Mouse (Mus musculus) CH12.LX (cell line): ENCODE measurements at regions not wholly inside any gene's neighbourhood (a gene's known extent, or its start where the extent isn't known, plus 50 kb on each side); places are given as distances from the start of the nearest gene placed in this dataset.

Source experiments
- DNase-seq: peaks from one replicate; pipeline ENCODE4 v3.0.0-alpha.2; 2013; ENCODE audit errors: extremely low read depth
- H3K27ac ChIP-seq: 2 replicates; pipeline ENCODE4 v1.5.1; 2012; ENCODE audit warnings: low read depth, mild to moderate bottlenecking, control low read depth, moderate library complexity; ENCODE audit not compliant: insufficient read depth
- H3K27me3 ChIP-seq: replicated peaks from 2 replicates; pipeline ENCODE3; 2012; ENCODE audit warnings: inconsistent platforms
- H3K36me3 ChIP-seq, 2 experiments: replicated peaks in 1 of 2; 2 replicates each; pipeline versions ENCODE3 to v1.6.1; 2012; ENCODE audit warnings: inconsistent platforms in 1 of 2, low read length in 1 of 2, mild to moderate bottlenecking in 1 of 2, mixed read lengths in 1 of 2, moderate library complexity in 1 of 2; ENCODE audit not compliant: control insufficient read depth in 1 of 2, insufficient read depth in 1 of 2
- H3K4me1 ChIP-seq, 2 experiments: 2 replicates each; pipeline ENCODE4 v1.6.1; 2012; ENCODE audit warnings: inconsistent platforms in 1 of 2, moderate library complexity in 1 of 2; ENCODE audit not compliant: insufficient read depth in 2 of 2, control insufficient read depth in 1 of 2
- H3K4me2 ChIP-seq: 2 replicates; pipeline ENCODE4 v1.6.1; 2012; ENCODE audit warnings: low read depth, mild to moderate bottlenecking, control low read depth; ENCODE audit not compliant: poor library complexity, insufficient read depth, severe bottlenecking
- H3K4me3 ChIP-seq, 3 experiments: fragments of 150-350 bp in 1 of 3; sonication (generic) in 1 of 3; replicated peaks in 1 of 3; 2 replicates each; pipeline versions ENCODE3 to v1.5.1; 2011 to 2012; ENCODE audit warnings: low read depth in 2 of 3, low read length in 2 of 3, mild to moderate bottlenecking in 2 of 3, moderate library complexity in 2 of 3, control low read depth in 1 of 3, improper control_type of control experiment in 1 of 3, inconsistent platforms in 1 of 3, mixed read lengths in 1 of 3; ENCODE audit not compliant: poor library complexity in 1 of 3
- H3K79me2 ChIP-seq: replicated peaks from 2 replicates; pipeline ENCODE4 v1.6.1; 2012; ENCODE audit warnings: mild to moderate bottlenecking, moderate library complexity; ENCODE audit not compliant: control insufficient read depth, poor library complexity, insufficient read depth, severe bottlenecking; ENCODE audit errors: extremely low read depth
- H3K9ac ChIP-seq: 2 replicates; pipeline ENCODE4 v1.6.1; 2012; ENCODE audit warnings: low read depth, mild to moderate bottlenecking, control low read depth, moderate library complexity; ENCODE audit not compliant: insufficient read depth
- H3K9me3 ChIP-seq: replicated peaks from 2 replicates; pipeline ENCODE3; 2012; ENCODE audit warnings: low read length, inconsistent platforms, mixed read lengths
- BHLHE40 ChIP-seq: IDR thresholded peaks from 2 replicates; pipeline ENCODE4 v1.6.1; 2011; ENCODE audit warnings: mild to moderate bottlenecking, low read depth, low read length, improper control_type of control experiment
- CHD2 ChIP-seq: IDR thresholded peaks from 2 replicates; pipeline ENCODE4 v1.6.1; 2011; ENCODE audit warnings: low read length, improper control_type of control experiment
- EP300 ChIP-seq: IDR thresholded peaks from 2 replicates; pipeline ENCODE4 v1.6.1; 2011; ENCODE audit warnings: low read length, improper control_type of control experiment
- ETS1 ChIP-seq: conservative IDR thresholded peaks from 2 replicates; pipeline ENCODE4 v1.6.1; 2012; ENCODE audit warnings: low read depth, mild to moderate bottlenecking, inconsistent platforms, low read length, improper control_type of control experiment, moderate library complexity
- HCFC1 ChIP-seq: IDR thresholded peaks from 2 replicates; pipeline ENCODE4 v1.6.1; 2012; ENCODE audit warnings: low read depth, mild to moderate bottlenecking, inconsistent platforms, low read length, improper control_type of control experiment
- IRF4 ChIP-seq: IDR thresholded peaks from 2 replicates; pipeline ENCODE4 v1.6.1; 2014; ENCODE audit warnings: low read depth, mild to moderate bottlenecking, inconsistent platforms, low read length, improper control_type of control experiment
- JUN ChIP-seq: IDR thresholded peaks from 2 replicates; pipeline ENCODE4 v1.6.1; 2011; ENCODE audit warnings: low read depth, mild to moderate bottlenecking, low read length, improper control_type of control experiment, moderate library complexity; ENCODE audit not compliant: insufficient read depth
- KAT2A ChIP-seq: IDR thresholded peaks from 2 replicates; pipeline ENCODE4 v1.6.1; 2012; ENCODE audit warnings: low read length, improper control_type of control experiment, inconsistent platforms; ENCODE audit not compliant: insufficient replicate concordance
- MAFK ChIP-seq: IDR thresholded peaks from 2 replicates; pipeline ENCODE4 v1.6.1; 2011; ENCODE audit warnings: low read length, improper control_type of control experiment; ENCODE audit not compliant: insufficient replicate concordance
- MAX ChIP-seq: IDR thresholded peaks from 2 replicates; pipeline ENCODE4 v1.6.1; 2011; ENCODE audit warnings: low read length, improper control_type of control experiment
- MAZ ChIP-seq: IDR thresholded peaks from 2 replicates; pipeline ENCODE4 v1.6.1; 2012; ENCODE audit warnings: low read depth, mild to moderate bottlenecking, inconsistent platforms, low read length, improper control_type of control experiment, moderate library complexity
- MEF2A ChIP-seq: IDR thresholded peaks from 2 replicates; pipeline ENCODE4 v1.6.1; 2014; ENCODE audit warnings: low read depth, mild to moderate bottlenecking, inconsistent platforms, low read length, improper control_type of control experiment, borderline replicate concordance
- MXI1 ChIP-seq: IDR thresholded peaks from 2 replicates; pipeline ENCODE4 v1.6.1; 2011; ENCODE audit warnings: mild to moderate bottlenecking, low read depth, low read length, improper control_type of control experiment
- NRF1 ChIP-seq: IDR thresholded peaks from 2 replicates; pipeline ENCODE4 v1.6.1; 2014; ENCODE audit warnings: low read depth, mild to moderate bottlenecking, inconsistent platforms, low read length, improper control_type of control experiment, moderate library complexity
- PAX5 ChIP-seq: IDR thresholded peaks from 2 replicates; pipeline ENCODE4 v1.6.1; 2012; ENCODE audit warnings: low read length, inconsistent platforms, mixed read lengths
- RAD21 ChIP-seq: IDR thresholded peaks from 2 replicates; pipeline ENCODE4 v1.6.1; 2011; ENCODE audit warnings: low read depth, mild to moderate bottlenecking, low read length, improper control_type of control experiment, moderate library complexity
- SIN3A ChIP-seq: IDR thresholded peaks from 2 replicates; pipeline ENCODE4 v1.6.1; 2012; ENCODE audit warnings: low read length, improper control_type of control experiment, inconsistent platforms
- TBP ChIP-seq: conservative IDR thresholded peaks from 2 replicates; pipeline ENCODE4 v1.6.1; 2011; ENCODE audit warnings: low read depth, low read length, improper control_type of control experiment
- TCF12 ChIP-seq: IDR thresholded peaks from 2 replicates; pipeline ENCODE4 v1.6.1; 2014; ENCODE audit warnings: low read depth, mild to moderate bottlenecking, inconsistent platforms, low read length, improper control_type of control experiment
- USF1 ChIP-seq: IDR thresholded peaks from 2 replicates; pipeline ENCODE4 v1.6.1; 2014; ENCODE audit warnings: low read depth, mild to moderate bottlenecking, inconsistent platforms, low read length, improper control_type of control experiment
- USF2 ChIP-seq: conservative IDR thresholded peaks from 2 replicates; pipeline ENCODE4 v1.6.1; 2011; ENCODE audit warnings: low read depth, low read length, improper control_type of control experiment
- ZNF384 ChIP-seq: IDR thresholded peaks from 2 replicates; pipeline ENCODE4 v1.6.1; 2012; ENCODE audit warnings: low read depth, low read length, improper control_type of control experiment, inconsistent platforms
- dilution Hi-C: fragments of 300-500 bp; cut with MboI; formaldehyde crosslinking; loops from 2 replicates; pipeline ENCODE4 v1.14.3; 2020; ENCODE audit warnings: low sequenced_read_pairs; ENCODE audit not compliant: extremely low pct_unique_long_range_greater_than_20kb, extremely low pct_ligation_motif_present
- in situ Hi-C: fragments of 300-500 bp; cut with MboI; formaldehyde crosslinking; loops from 3 replicates; pipeline ENCODE4 v1.14.3; 2019; ENCODE audit warnings: low sequenced_read_pairs, low pct_ligation_motif_present, low pct_unique_long_range_greater_than_20kb, mixed read lengths

DNA sequence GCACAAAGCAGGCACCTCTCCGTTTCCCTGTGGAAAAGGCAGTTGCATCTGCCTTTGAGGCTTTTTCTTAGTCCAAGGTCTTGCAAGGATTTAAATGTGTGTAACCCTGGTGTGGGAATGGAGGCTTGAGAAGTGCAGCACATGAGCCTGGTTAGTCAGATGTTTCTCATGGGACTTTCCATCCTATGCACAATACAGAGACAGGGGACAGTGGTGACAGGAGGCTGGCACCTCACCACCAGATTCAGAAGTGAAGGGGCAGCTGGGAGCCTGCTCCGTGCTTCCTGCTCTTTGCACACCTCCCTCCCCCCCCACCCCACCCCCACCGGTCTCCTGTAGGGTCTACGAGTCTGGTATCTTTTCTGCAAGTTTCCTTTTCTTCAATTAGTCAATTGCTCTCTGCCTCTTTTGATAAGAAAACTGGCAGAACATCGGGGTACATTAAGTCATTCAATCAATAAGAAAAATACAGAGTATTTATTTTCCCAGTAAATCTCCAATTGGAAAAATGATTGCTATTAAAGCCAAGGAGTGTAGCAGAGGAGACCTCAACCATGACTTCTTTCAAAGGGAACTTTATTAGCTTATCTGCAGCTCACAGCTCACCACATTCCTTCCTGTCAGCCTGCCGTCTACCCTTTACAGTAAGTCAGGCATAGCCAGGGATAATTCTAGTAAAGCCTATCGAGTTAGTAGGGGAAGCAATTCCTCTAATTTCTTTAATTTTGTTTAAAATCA is 68.1 kb upstream of the Dph5 start:
- H3K4me3 ChIP-seq: no peak overlapping the region
- H3K79me2 ChIP-seq: no peaks in the 10 kb centered on the region
- no peaks in the 10 kb centered on the region for H3K9me3 ChIP-seq
- H3K36me3 ChIP-seq: no peaks in the 10 kb centered on the region
- dilution Hi-C loops: no loop called here
- 0 out of 2 replicates have a peak overlapping the region, but pooled peaks have one; percentile 9 for H3K9ac ChIP-seq
- no peak overlapping the region for H3K27ac ChIP-seq
- peak; percentile 65 for DNase-seq
- in situ Hi-C loops: loop anchor here (10.0 kb wide), 1 partner anchor 65 kb away; the partner anchor contains the start of gene Dph5
- peaks cover 0 to 48% of the 10 kb centered on the region in 2 experiments; a peak in 3 of 4 replicates for H3K4me1 ChIP-seq
- H3K4me2 ChIP-seq: peak overlapping the region; percentile 99
- peaks cover 10% of the 10 kb centered on the region for H3K27me3 ChIP-seq
- TF ChIP-seq SIN3A (no peak), ETS1 (peak; percentile 76), MEF2A (0 out of 2 replicates have a peak, but pooled peaks have one; percentile 29), RAD21 (no peak), KAT2A (no peak), TCF12 (0 out of 2 replicates have a peak, but pooled peaks have one; percentile 10), TBP (no peak), MAFK (no peak), BHLHE40 (peak; percentile 74), JUN (no peak), IRF4 (0 out of 2 replicates have a peak, but pooled peaks have one; percentile 6), CHD2 (no peak), USF2 (no peak), HCFC1 (no peak), ZNF384 (no peak), NRF1 (no peak), EP300 (peak; percentile 37; the same call in 1 of the 2 replicates), MAZ (0 out of 2 replicates have a peak, but pooled peaks have one; percentile 53), MXI1 (0 out of 2 replicates have a peak, but pooled peaks have one; percentile 46), MAX (0 out of 2 replicates have a peak, but pooled peaks have one; percentile 9), USF1 (no peak), PAX5 (no peak)
